Mouse (Mus musculus) myocyte (in vitro differentiated cells): ENCODE measurements around the gene Tnik. TPM values are rescaled to one million over a fixed set of nuclear protein-coding genes. Genes with fewer than 3 reads are reported as not detected.

Source experiments
- H3K27me3 ChIP-seq: one replicate; pipeline ENCODE4 v1.6.1; 2011; ENCODE audit not compliant: control insufficient read depth, insufficient read depth, insufficient read length
- H3K36me3 ChIP-seq: one replicate; pipeline ENCODE4 v1.6.1; 2011; ENCODE audit not compliant: control insufficient read depth, insufficient read depth
- H3K4me2 ChIP-seq: one replicate; pipeline ENCODE4 v1.6.1; 2011; ENCODE audit warnings: low read depth, control low read depth
- H3K4me3 ChIP-seq: one replicate; pipeline ENCODE4 v1.5.1; 2011; ENCODE audit warnings: mild to moderate bottlenecking, control low read depth, moderate library complexity
- H3K79me2 ChIP-seq: one replicate; pipeline ENCODE4 v1.6.1; 2011; ENCODE audit not compliant: control insufficient read depth, insufficient read depth
- H3ac ChIP-seq: one replicate; pipeline ENCODE4 v1.6.1; 2011; ENCODE audit not compliant: control insufficient read depth, insufficient read length
- CEBPB ChIP-seq: IDR thresholded peaks from 2 replicates; pipeline ENCODE4 v1.6.1; 2011; ENCODE audit warnings: mild to moderate bottlenecking, moderate library complexity; ENCODE audit not compliant: poor library complexity, insufficient read depth, severe bottlenecking
- E2F4 ChIP-seq: IDR thresholded peaks from one replicate; pipeline ENCODE4 v1.6.1; 2011; ENCODE audit warnings: mild to moderate bottlenecking, control low read depth, moderate library complexity; ENCODE audit not compliant: insufficient read depth
- MAX ChIP-seq: IDR thresholded peaks from one replicate; pipeline ENCODE4 v1.6.1; 2011; ENCODE audit warnings: low read depth, mild to moderate bottlenecking, control low read depth
- MYOD1 ChIP-seq, 3 experiments: IDR thresholded peaks; one replicate each; pipeline ENCODE4 v1.6.1; 2011; ENCODE audit warnings: control low read depth in 2 of 3, low read depth in 2 of 3, mild to moderate bottlenecking in 2 of 3, moderate library complexity in 1 of 3; ENCODE audit not compliant: insufficient read length in 2 of 3, control insufficient read depth in 1 of 3
- MYOG ChIP-seq, 3 experiments: IDR thresholded peaks; one replicate each; pipeline ENCODE4 v1.6.1; 2011; ENCODE audit warnings: control low read depth in 2 of 3, low read depth in 2 of 3, mild to moderate bottlenecking in 2 of 3; ENCODE audit not compliant: insufficient read length in 2 of 3, control insufficient read depth in 1 of 3, insufficient read depth in 1 of 3
- POLR2A ChIP-seq: IDR thresholded peaks from one replicate; pipeline ENCODE4 v1.6.1; 2011; ENCODE audit warnings: low read depth, mild to moderate bottlenecking, control low read depth, moderate library complexity; ENCODE audit not compliant: insufficient read length
- POLR2AphosphoS2 ChIP-seq: IDR thresholded peaks from one replicate; pipeline ENCODE4 v1.6.1; 2011; ENCODE audit warnings: low read depth, control low read depth; ENCODE audit not compliant: insufficient read length
- REST ChIP-seq: IDR thresholded peaks from one replicate; pipeline ENCODE4 v1.6.1; 2011; ENCODE audit warnings: mild to moderate bottlenecking, control low read depth, moderate library complexity; ENCODE audit not compliant: insufficient read depth, insufficient read length
- SRF ChIP-seq: IDR thresholded peaks from one replicate; pipeline ENCODE4 v1.6.1; 2011; ENCODE audit warnings: low read depth; ENCODE audit not compliant: control insufficient read depth, insufficient read length
- TCF12 ChIP-seq: IDR thresholded peaks from one replicate; pipeline ENCODE4 v1.6.1; 2011; ENCODE audit warnings: mild to moderate bottlenecking, control low read depth; ENCODE audit not compliant: poor library complexity, insufficient read depth, severe bottlenecking
- TCF3 ChIP-seq: IDR thresholded peaks from one replicate; pipeline ENCODE4 v1.6.1; 2011; ENCODE audit warnings: low read depth, control low read depth; ENCODE audit not compliant: insufficient read length
- USF1 ChIP-seq: IDR thresholded peaks from one replicate; pipeline ENCODE4 v1.6.1; 2011; ENCODE audit warnings: low read depth, mild to moderate bottlenecking, control low read depth, moderate library complexity
- polyA plus RNA-seq: library from polyadenylated mRNA; unstranded; fragments of >200 nt; fragmentation: generic; extraction: Trizol; gene quantifications from one replicate; pipeline ENCODE4 v1.2.1, GENCODE M21; 2012; ENCODE audit warnings: missing spikeins

Gene Tnik
- polyA plus RNA-seq, 1 experiment, result 1.8 TPM

- TF ChIP-seq E2F4 (no peak), POLR2AphosphoS2 (no peak), CEBPB (no peak), REST (no peak), SRF (no peak), USF1 (no peak), MYOD1 (IDR thresholded peaks at IDR 0.05; ENCODE audit: control insufficient read depth in 1 of 3, insufficient read length in 2 of 3, low read depth in 2 of 3) (no peak), MYOG (IDR thresholded peaks at IDR 0.05; ENCODE audit: control insufficient read depth in 1 of 3, insufficient read depth in 1 of 3, insufficient read length in 2 of 3, low read depth in 2 of 3) (no peak), TCF12 (no peak), MAX (no peak), TCF3 (no peak), POLR2A (no peak)
- no peak overlapping the region for H3K4me3 ChIP-seq
- no peak overlapping the region for H3ac ChIP-seq
- no peaks in the 10 kb centered on the region for H3K36me3 ChIP-seq
- no peaks in the 10 kb centered on the region for H3K79me2 ChIP-seq
- H3K4me2 ChIP-seq, result no peak overlapping the region
- no peaks in the 10 kb centered on the region for H3K27me3 ChIP-seq
Measured at GRCm38 (mm10) chr3:28626816-28627215, 363.8 kb downstream of the Tnik start.

GRCm38 (mm10) chr3:28636778-28637177 is 373.8 kb downstream of the Tnik start:
- Histone ChIP-seq H3K79me2 (no peaks in the 10 kb centered on the region), H3K4me2 (no peak overlapping the region), H3K27me3 (no peaks in the 10 kb centered on the region), H3ac (no peak overlapping the region), H3K4me3 (no peak overlapping the region), H3K36me3 (no peaks in the 10 kb centered on the region)
- TF ChIP-seq POLR2AphosphoS2 (no peak), MYOG (IDR thresholded peaks at IDR 0.05; ENCODE audit: control insufficient read depth in 1 of 3, insufficient read depth in 1 of 3, insufficient read length in 2 of 3, low read depth in 2 of 3) (no peak), TCF3 (no peak)

DNA sequence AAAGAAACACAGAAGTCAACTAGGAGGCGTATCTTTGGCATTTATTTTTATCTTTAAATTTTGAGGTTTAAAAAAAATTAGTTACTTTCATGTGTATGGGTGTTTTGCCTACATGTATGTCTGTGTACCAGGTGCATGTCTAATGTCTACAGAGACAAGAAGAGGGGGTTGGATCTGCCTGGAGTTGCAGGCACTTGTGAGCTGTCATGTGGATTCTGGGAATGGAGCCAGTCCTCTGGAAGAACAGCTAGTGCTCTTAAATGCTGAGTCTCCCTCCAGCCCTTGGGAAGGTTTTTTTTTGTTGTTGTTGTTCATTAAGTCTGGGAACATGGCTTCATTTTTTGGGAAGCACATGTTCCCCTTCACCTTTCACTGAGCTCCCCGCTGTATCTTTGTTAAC is 375.9 kb downstream of the Tnik start:
- H3ac ChIP-seq, result no peak overlapping the region
- TF ChIP-seq SRF (no peak), TCF3 (no peak), TCF12 (no peak)
- H3K27me3 ChIP-seq, result no peaks in the 10 kb centered on the region
- H3K4me3 ChIP-seq, result no peak overlapping the region
- no peak overlapping the region for H3K4me2 ChIP-seq
- no peaks in the 10 kb centered on the region for H3K36me3 ChIP-seq
- no peaks in the 10 kb centered on the region for H3K79me2 ChIP-seq

DNA sequence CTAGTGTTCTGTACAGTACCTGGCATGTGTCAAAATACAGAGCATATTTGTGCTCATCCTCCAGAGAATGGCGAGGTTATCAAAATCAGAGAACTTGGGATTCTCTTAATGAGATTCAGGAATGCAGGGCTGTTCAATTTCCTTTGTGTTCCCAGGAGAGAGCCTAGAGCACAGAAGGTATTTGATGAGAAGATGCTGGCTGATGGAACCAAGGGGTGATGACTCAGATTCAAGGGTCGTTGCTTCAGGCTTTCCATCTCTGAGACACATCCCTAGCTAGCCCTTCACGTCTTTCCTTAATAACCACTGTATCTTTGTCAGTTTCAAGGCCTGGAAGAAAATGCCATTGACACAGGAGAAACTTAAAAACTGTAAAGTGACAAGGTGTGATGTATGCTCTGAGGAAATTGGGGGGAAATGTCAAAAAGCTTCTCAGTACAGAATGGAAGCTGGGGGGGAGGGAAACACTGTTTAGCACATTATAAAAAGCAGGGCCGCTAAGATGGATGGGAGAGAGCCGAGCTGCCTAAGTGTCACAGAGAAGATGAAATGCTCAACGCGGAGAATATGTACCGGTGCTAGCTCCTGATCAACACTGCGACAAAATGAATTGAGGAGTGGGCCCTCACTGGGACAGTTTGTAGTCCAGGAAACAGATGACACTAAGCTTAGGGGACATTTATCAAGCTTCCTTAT is 380.4 kb downstream of the Tnik start:
- no peaks in the 10 kb centered on the region for H3K79me2 ChIP-seq
- no peaks in the 10 kb centered on the region for H3K36me3 ChIP-seq
- no peaks in the 10 kb centered on the region for H3K27me3 ChIP-seq
- H3K4me3 ChIP-seq, result no peak overlapping the region
- no peak for TF ChIP-seq TCF12
- no peak for TF ChIP-seq POLR2AphosphoS2
- no peak for TF ChIP-seq USF1
- no peak for TF ChIP-seq MAX
- no peak for TF ChIP-seq E2F4
- TF ChIP-seq MYOD1 (IDR thresholded peaks at IDR 0.05; ENCODE audit: control insufficient read depth in 1 of 3, insufficient read length in 2 of 3, low read depth in 2 of 3), result no peak
- TF ChIP-seq POLR2A, result no peak
- no peak for TF ChIP-seq REST
- no peak for TF ChIP-seq CEBPB
- no peak for TF ChIP-seq SRF
- TF ChIP-seq MYOG (IDR thresholded peaks at IDR 0.05; ENCODE audit: control insufficient read depth in 1 of 3, insufficient read depth in 1 of 3, insufficient read length in 2 of 3, low read depth in 2 of 3), result no peak
- no peak for TF ChIP-seq TCF3
- H3ac ChIP-seq, result no peak overlapping the region
- no peak overlapping the region for H3K4me2 ChIP-seq

DNA sequence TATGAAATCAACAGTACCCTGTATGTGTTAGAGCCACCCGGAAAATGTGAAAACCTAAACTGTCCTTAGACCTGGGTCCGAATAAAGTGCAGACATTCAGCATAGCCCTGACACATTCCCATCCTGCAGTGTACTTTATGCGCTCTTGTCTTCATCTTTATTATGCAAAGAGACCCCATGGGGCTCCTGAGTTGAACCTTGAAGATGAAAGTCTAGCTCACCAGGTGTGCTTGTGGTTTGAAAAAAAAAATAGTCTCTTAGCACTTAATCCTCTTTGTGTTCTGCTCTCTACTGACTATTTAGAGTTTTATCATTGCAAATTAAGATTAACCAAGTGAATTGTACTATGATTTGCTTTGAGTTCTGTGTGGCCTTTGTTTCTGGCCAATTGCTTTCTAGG is 389.6 kb downstream of the Tnik start:
- TF ChIP-seq MYOG (IDR thresholded peaks at IDR 0.05; ENCODE audit: control insufficient read depth in 1 of 3, insufficient read depth in 1 of 3, insufficient read length in 2 of 3, low read depth in 2 of 3) (no peak), TCF12 (no peak), POLR2A (no peak), E2F4 (no peak), SRF (no peak), MYOD1 (IDR thresholded peaks at IDR 0.05; ENCODE audit: control insufficient read depth in 1 of 3, insufficient read length in 2 of 3, low read depth in 2 of 3) (no peak), USF1 (no peak), REST (no peak), MAX (no peak), TCF3 (no peak), POLR2AphosphoS2 (no peak), CEBPB (no peak)
- Histone ChIP-seq H3K4me3 (no peak overlapping the region), H3ac (no peak overlapping the region), H3K4me2 (no peak overlapping the region), H3K27me3 (no peaks in the 10 kb centered on the region), H3K36me3 (no peaks in the 10 kb centered on the region), H3K79me2 (no peaks in the 10 kb centered on the region)
